Mouse (Mus musculus): Measurements from ENCODE around the gene Prune1. TPM values are rescaled to one million over a fixed set of nuclear protein-coding genes. Genes with fewer than 3 reads are reported as not detected.
"Not testable (repeated sequence)": the region's sequence is repeated elsewhere in the genome, so short reads cannot be mapped to it uniquely, and the experiment has no call there.

Gene Prune1
- polyA plus RNA-seq, 1 experiment = 72.9 TPM

GRCm38 (mm10) chr3:95227214-95227613, 54.7 kb downstream of the Prune1 start:
- TF ChIP-seq CTCF (IDR thresholded peaks at IDR 0.05; ENCODE audit: borderline replicate concordance, extremely low read depth, insufficient read depth, insufficient read length) = no peak
- no peak for TF ChIP-seq POLR2A (IDR thresholded peaks at IDR 0.05; ENCODE audit: borderline replicate concordance, extremely low read depth, insufficient read depth, insufficient read length, poor library complexity, severe bottlenecking)
- DNase-seq (ENCODE audit: low read depth) = peak; percentile 65

GRCm38 (mm10) chr3:95224295-95224694, 57.6 kb downstream of the Prune1 start:
- DNase-seq (ENCODE audit: low read depth) = peak; percentile 48
- TF ChIP-seq POLR2A (IDR thresholded peaks at IDR 0.05; ENCODE audit: borderline replicate concordance, extremely low read depth, insufficient read depth, insufficient read length, poor library complexity, severe bottlenecking) = no peak
- TF ChIP-seq CTCF (IDR thresholded peaks at IDR 0.05; ENCODE audit: borderline replicate concordance, extremely low read depth, insufficient read depth, insufficient read length) = no peak

GRCm38 (mm10) chr3:95223041-95223440, 58.8 kb downstream of the Prune1 start:
- TF ChIP-seq CTCF (IDR thresholded peaks at IDR 0.05; ENCODE audit: borderline replicate concordance, extremely low read depth, insufficient read depth, insufficient read length) (no peak), POLR2A (IDR thresholded peaks at IDR 0.05; ENCODE audit: borderline replicate concordance, extremely low read depth, insufficient read depth, insufficient read length, poor library complexity, severe bottlenecking) (no peak)
- no peak for DNase-seq (ENCODE audit: low read depth)

- TF ChIP-seq CTCF (IDR thresholded peaks at IDR 0.05; ENCODE audit: borderline replicate concordance, extremely low read depth, insufficient read depth, insufficient read length) (no peak), POLR2A (IDR thresholded peaks at IDR 0.05; ENCODE audit: borderline replicate concordance, extremely low read depth, insufficient read depth, insufficient read length, poor library complexity, severe bottlenecking) (no peak)
- DNase-seq (ENCODE audit: low read depth) = no peak
Measured at GRCm38 (mm10) chr3:95218466-95219137, 63.3 kb downstream of the Prune1 start.

GRCm38 (mm10) chr3:95217255-95218134, 64.4 kb downstream of the Prune1 start, which contains the start of gene Gabpb2:
Gabpb2 (minus strand) TSS chr3:95217916.
- TF ChIP-seq CTCF (IDR thresholded peaks at IDR 0.05; ENCODE audit: borderline replicate concordance, extremely low read depth, insufficient read depth, insufficient read length) (peak; percentile 81), POLR2A (IDR thresholded peaks at IDR 0.05; ENCODE audit: borderline replicate concordance, extremely low read depth, insufficient read depth, insufficient read length, poor library complexity, severe bottlenecking) (peak; percentile 36; the same call in 1 of the 2 replicates)
- DNase-seq (ENCODE audit: low read depth) = peak; percentile 97

- no peak for TF ChIP-seq CTCF (IDR thresholded peaks at IDR 0.05; ENCODE audit: borderline replicate concordance, extremely low read depth, insufficient read depth, insufficient read length)
- TF ChIP-seq POLR2A (IDR thresholded peaks at IDR 0.05; ENCODE audit: borderline replicate concordance, extremely low read depth, insufficient read depth, insufficient read length, poor library complexity, severe bottlenecking) = no peak
Measured at GRCm38 (mm10) chr3:95216655-95217254, 65.1 kb downstream of the Prune1 start.

GRCm38 (mm10) chr3:95213609-95213975, 68.3 kb downstream of the Prune1 start:
- TF ChIP-seq CTCF (IDR thresholded peaks at IDR 0.05; ENCODE audit: borderline replicate concordance, extremely low read depth, insufficient read depth, insufficient read length) = no peak
- no peak for TF ChIP-seq POLR2A (IDR thresholded peaks at IDR 0.05; ENCODE audit: borderline replicate concordance, extremely low read depth, insufficient read depth, insufficient read length, poor library complexity, severe bottlenecking)
- no peak for DNase-seq (ENCODE audit: low read depth)

More at GRCm38 (mm10) chr3:95216655-95217254, 65.1 kb downstream of the Prune1 start:
- DNase-seq (ENCODE audit: low read depth) = no peak

GRCm38 (mm10) chr3:95212889-95213608, 68.8 kb downstream of the Prune1 start:
- DNase-seq (ENCODE audit: low read depth) = not testable (repeated sequence)

- TF ChIP-seq CTCF (IDR thresholded peaks at IDR 0.05; ENCODE audit: borderline replicate concordance, extremely low read depth, insufficient read depth, insufficient read length) (no peak), POLR2A (IDR thresholded peaks at IDR 0.05; ENCODE audit: borderline replicate concordance, extremely low read depth, insufficient read depth, insufficient read length, poor library complexity, severe bottlenecking) (no peak)
- no peak for DNase-seq (ENCODE audit: low read depth)
Measured at GRCm38 (mm10) chr3:95210585-95210984, 71.3 kb downstream of the Prune1 start.

- TF ChIP-seq POLR2A (IDR thresholded peaks at IDR 0.05; ENCODE audit: borderline replicate concordance, extremely low read depth, insufficient read depth, insufficient read length, poor library complexity, severe bottlenecking) (no peak), CTCF (IDR thresholded peaks at IDR 0.05; ENCODE audit: borderline replicate concordance, extremely low read depth, insufficient read depth, insufficient read length) (no peak)
Measured at GRCm38 (mm10) chr3:95208286-95208685, 73.6 kb downstream of the Prune1 start.

GRCm38 (mm10) chr3:95203880-95204279, 78.0 kb downstream of the Prune1 start:
- DNase-seq (ENCODE audit: low read depth) = no peak
- no peak for TF ChIP-seq POLR2A (IDR thresholded peaks at IDR 0.05; ENCODE audit: borderline replicate concordance, extremely low read depth, insufficient read depth, insufficient read length, poor library complexity, severe bottlenecking)
- TF ChIP-seq CTCF (IDR thresholded peaks at IDR 0.05; ENCODE audit: borderline replicate concordance, extremely low read depth, insufficient read depth, insufficient read length) = no peak

More at GRCm38 (mm10) chr3:95208286-95208685, 73.6 kb downstream of the Prune1 start:
- no peak for DNase-seq (ENCODE audit: low read depth)

Other genes starting within 250 kb of the Prune1 start
- 256 and 330 TPM in 2 replicates for gene Psmd4, start 239.5 kb downstream of the Prune1 start, polyA plus RNA-seq (2012; rRNA removed)
- gene Pip5k1a, start 175.1 kb downstream of the Prune1 start, polyA plus RNA-seq (2012; rRNA removed) = 30.4 and 31.6 TPM in 2 replicates
- 159 and 173 TPM in 2 replicates for gene Vps72, start 171.1 kb downstream of the Prune1 start, polyA plus RNA-seq (2012; rRNA removed)
- gene Tmod4, start 157.6 kb downstream of the Prune1 start, polyA plus RNA-seq (2012; rRNA removed) = 1.5 and 2.1 TPM in 2 replicates
- gene Scnm1, start 148.1 kb downstream of the Prune1 start, polyA plus RNA-seq (2012; rRNA removed) = 101 and 136 TPM in 2 replicates
- 23.7 and 27.4 TPM in 2 replicates for gene Lysmd1, start 148.0 kb downstream of the Prune1 start, polyA plus RNA-seq (2012; rRNA removed)
- gene Tnfaip8l2, start 139.7 kb downstream of the Prune1 start, polyA plus RNA-seq (2012; rRNA removed) = 2.3 and 2.4 TPM in 2 replicates
- gene Sema6c, start 121.6 kb downstream of the Prune1 start, polyA plus RNA-seq (2012; rRNA removed) = 138 and 164 TPM in 2 replicates
- gene Gabpb2, start 64.2 kb downstream of the Prune1 start, polyA plus RNA-seq (2012; rRNA removed) = 14.4 and 14.7 TPM in 2 replicates
- gene Cdc42se1, start 53.3 kb downstream of the Prune1 start, polyA plus RNA-seq (2012; rRNA removed) = 62.5 and 80.3 TPM in 2 replicates
- 784 and 825 TPM in 2 replicates for gene Mllt11, start 49.9 kb downstream of the Prune1 start, polyA plus RNA-seq (2012; rRNA removed)
- 0.25 and 0.26 TPM in 2 replicates for gene Gm128, start 40.5 kb downstream of the Prune1 start, polyA plus RNA-seq (2012; rRNA removed)
- 0.53 and 0.64 TPM in 2 replicates for gene Bnipl, start 30.9 kb downstream of the Prune1 start, polyA plus RNA-seq (2012; rRNA removed)
- gene Mindy1, start 731 bp downstream of the Prune1 start, polyA plus RNA-seq (2012; rRNA removed) = 48.7 and 53.3 TPM in 2 replicates
- 1.4 and 1.6 TPM in 2 replicates for gene Anxa9, start 25.1 kb upstream of the Prune1 start, polyA plus RNA-seq (2012; rRNA removed)
- gene Cers2, start 32.7 kb upstream of the Prune1 start, polyA plus RNA-seq (2012; rRNA removed) = 89.6 and 100 TPM in 2 replicates
- gene Setdb1, start 75.1 kb upstream of the Prune1 start, polyA plus RNA-seq (2012; rRNA removed) = 60.7 and 60.8 TPM in 2 replicates
- gene 4930558C23Rik, start 120.8 kb upstream of the Prune1 start, polyA plus RNA-seq (2012; rRNA removed) = not detected in 2 replicates
- 31.6 and 36.6 TPM in 2 replicates for gene Arnt, start 152.3 kb upstream of the Prune1 start, polyA plus RNA-seq (2012; rRNA removed)
- gene Ctsk, start 217.2 kb upstream of the Prune1 start, polyA plus RNA-seq (2012; rRNA removed) = 7.2 and 10.6 TPM in 2 replicates
- 5.0 and 7.3 TPM in 2 replicates for gene Ctss, start 244.7 kb upstream of the Prune1 start, polyA plus RNA-seq (2012; rRNA removed)

Data from brain, embryonic 14.5 days (tissue).